Mouse (Mus musculus) megakaryocyte, embryonic 14.5 days (primary cell): ENCODE measurements around the gene Lrrc8c.

Experiments used
- FLI1 ChIP-seq: IDR thresholded peaks from 2 replicates; pipeline ENCODE4 v1.6.1; 2012; ENCODE audit warnings: low read length, inconsistent platforms, mixed read lengths
- GATA1 ChIP-seq: IDR thresholded peaks from 3 replicates; pipeline ENCODE4 v1.6.1; 2012; ENCODE audit warnings: mixed read lengths, low read length, inconsistent platforms, borderline replicate concordance

DNA sequence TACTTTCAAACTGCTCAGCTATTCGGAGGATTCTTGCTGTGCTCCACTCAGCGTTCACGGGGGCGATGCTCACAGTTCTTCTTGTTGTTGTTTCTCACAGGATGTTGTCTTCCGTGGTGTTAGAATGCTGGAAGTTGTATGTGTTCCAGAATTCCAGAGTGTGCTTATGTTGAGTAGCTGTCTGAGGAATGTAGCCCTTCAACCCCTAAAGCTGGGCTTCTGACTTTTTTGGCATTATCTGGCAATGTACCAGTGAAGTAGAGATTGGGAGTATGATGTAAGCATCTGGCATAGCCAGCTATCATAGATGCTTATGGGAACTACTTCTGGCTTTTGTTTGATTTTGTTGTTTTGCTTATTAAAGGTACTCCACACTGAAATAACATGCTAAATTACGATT is 11.4 kb downstream of the Lrrc8c start:
- TF ChIP-seq GATA1 (no peak), FLI1 (no peak)
